Mouse (Mus musculus) ES-Bruce4 (cell line): Measurements from ENCODE around the gene Prkce.

Source experiments
- CTCF ChIP-seq: IDR thresholded peaks from one replicate; pipeline ENCODE4 v1.8.1; 2011; ENCODE audit warnings: low read depth, low read length
- EP300 ChIP-seq: IDR thresholded peaks from 2 replicates; pipeline ENCODE4 v1.6.1; 2011; ENCODE audit warnings: low read depth, low read length; ENCODE audit not compliant: insufficient read depth
- POLR2A ChIP-seq: IDR thresholded peaks from one replicate; pipeline ENCODE4 v1.8.1; 2011; ENCODE audit warnings: low read length; ENCODE audit not compliant: insufficient read depth

DNA sequence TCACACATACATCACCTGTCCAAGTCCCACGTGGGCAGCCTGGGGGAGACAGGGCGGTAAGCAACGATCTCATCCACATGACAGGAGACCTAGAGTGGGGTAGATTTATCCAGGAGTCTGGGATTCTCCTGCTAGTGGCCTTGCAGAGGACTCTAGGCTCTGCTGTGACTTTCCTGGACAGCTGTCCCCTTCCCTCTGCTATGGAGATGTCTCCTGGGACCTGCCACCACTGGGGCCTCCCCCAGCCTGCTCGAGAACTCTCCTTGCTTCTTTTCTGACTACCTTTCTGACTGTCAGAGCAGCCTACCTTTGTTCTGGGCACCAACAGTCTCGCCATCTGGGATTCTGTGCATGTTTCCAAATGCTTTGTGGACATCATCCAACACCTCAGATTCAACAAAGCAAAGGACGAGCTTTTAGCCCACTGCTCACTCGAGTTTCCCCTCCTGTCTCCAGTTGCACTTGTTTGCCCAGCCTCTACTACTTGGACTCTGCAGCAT, 82.9 kb downstream of the Prkce start:
- TF ChIP-seq CTCF (no peak), EP300 (no peak), POLR2A (no peak)
